Mouse (Mus musculus) layer of hippocampus, adult 2 months (tissue): Measurements from ENCODE around the gene Apobec3. TPM values are rescaled to one million over a fixed set of nuclear protein-coding genes. Genes with fewer than 3 reads are reported as not detected.

Source experiments
- DNase-seq, 2 experiments: peaks; one replicate each; pipeline ENCODE4 v3.0.0; 2022; ENCODE audit warnings: low spot score in 2 of 2
- H3K27ac ChIP-seq: fragments of 200-600 bp; 2 replicates; pipeline ENCODE4 v1.8.1; 2022
- H3K4me3 ChIP-seq: fragments of 200-600 bp; 2 replicates; pipeline ENCODE4 v1.8.1; 2022; ENCODE audit warnings: mild to moderate bottlenecking
- CTCF ChIP-seq: fragments of 200-600 bp; conservative IDR thresholded peaks from 2 replicates; pipeline ENCODE4 v1.8.1; 2022; ENCODE audit warnings: antibody characterized with exemption, mild to moderate bottlenecking, moderate library complexity
- total RNA-seq, 2 experiments: library from RNA; stranded (reverse); gene quantifications; 2 replicates each; pipeline ENCODE4 v1.2.3; 2021

Apobec3 gene
- total RNA-seq, 2 experiments from 2014 or later = 5.5 to 5.8 TPM

DNA sequence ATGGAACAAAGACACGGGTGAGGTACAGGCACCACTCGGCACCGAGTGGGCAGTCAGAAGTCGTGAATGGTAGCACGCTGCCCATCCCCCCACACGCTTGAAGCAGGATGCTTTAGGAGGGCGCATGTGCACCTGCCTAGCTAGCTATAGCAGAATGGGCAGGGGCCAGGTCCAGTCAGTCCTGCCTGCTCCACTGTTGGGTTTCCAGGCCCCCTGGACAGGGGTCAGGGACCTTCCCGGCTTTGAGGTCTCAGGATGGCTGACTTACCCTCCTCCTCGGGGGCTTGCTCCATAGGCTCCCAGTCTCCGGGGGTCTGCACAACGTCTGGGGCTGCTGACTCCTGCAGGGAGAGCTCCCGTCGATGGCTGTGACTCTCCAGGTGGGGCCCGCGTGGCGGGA is 27.0 kb downstream of the Apobec3 start:
- TF ChIP-seq CTCF = no peak
- DNase-seq = no peak
- Histone ChIP-seq H3K27ac (no peak overlapping the region), H3K4me3 (no peak overlapping the region)

GRCm38 (mm10) chr15:79919787-79920186 is 28.3 kb downstream of the Apobec3 start:
- Histone ChIP-seq H3K4me3 (no peak overlapping the region), H3K27ac (no peak overlapping the region)
- peak; percentile 25 for TF ChIP-seq CTCF
- no peak for DNase-seq

GRCm38 (mm10) chr15:79926856-79927416 is 35.5 kb downstream of the Apobec3 start:
- DNase-seq = no peak
- peak overlapping the region; percentile 64 for H3K4me3 ChIP-seq
- no peak for TF ChIP-seq CTCF

GRCm38 (mm10) chr15:79927637-79928122 is 36.2 kb downstream of the Apobec3 start:
- no peak for TF ChIP-seq CTCF
- DNase-seq = peak; percentile 91 to 93
- Histone ChIP-seq H3K27ac (peak overlapping the region; percentile 97), H3K4me3 (peak overlapping the region; percentile 64)

More at GRCm38 (mm10) chr15:79926856-79927416, 35.5 kb downstream of the Apobec3 start:
- H3K27ac ChIP-seq = peak overlapping the region; percentile 97

GRCm38 (mm10) chr15:79928316-79928715 is 36.9 kb downstream of the Apobec3 start:
- Histone ChIP-seq H3K27ac (peak overlapping the region; percentile 97), H3K4me3 (peak overlapping the region; percentile 64)
- DNase-seq = no peak
- TF ChIP-seq CTCF = no peak

- no peak overlapping the region for H3K4me3 ChIP-seq
- H3K27ac ChIP-seq = peak overlapping the region; percentile 97; the same call in 1 of the 2 replicates
- no peak for DNase-seq
- no peak for TF ChIP-seq CTCF
These were observed 37.3 kb downstream of the Apobec3 start for GRCm38 (mm10) chr15:79928736-79929135.

DNA sequence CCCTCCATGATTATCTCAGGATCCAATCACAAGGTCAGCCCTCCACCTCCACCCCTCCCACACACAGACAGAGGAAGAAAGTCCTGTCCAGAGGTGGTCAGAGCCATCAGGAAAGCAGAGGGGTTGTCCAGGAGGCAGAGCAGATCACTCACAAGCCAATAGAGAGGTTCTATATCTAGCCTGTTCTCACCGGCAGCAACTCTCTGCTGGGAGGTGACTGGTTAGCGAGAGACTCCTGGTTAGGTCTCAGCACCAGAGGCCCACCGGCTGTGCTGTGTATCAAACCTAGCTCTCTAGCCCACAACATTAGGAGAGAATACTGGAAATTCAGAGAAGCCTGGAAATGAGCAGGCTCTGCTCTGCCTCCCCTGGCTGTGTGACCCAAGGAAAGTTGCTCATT is 38.3 kb downstream of the Apobec3 start:
- no peak overlapping the region for H3K4me3 ChIP-seq
- no peak for TF ChIP-seq CTCF
- no peak for DNase-seq
- no peak overlapping the region for H3K27ac ChIP-seq

- peak overlapping the region; percentile 91 for H3K27ac ChIP-seq
- no peak for DNase-seq
- TF ChIP-seq CTCF = no peak
- peak overlapping the region; percentile 71 for H3K4me3 ChIP-seq
These were observed 40.2 kb downstream of the Apobec3 start for GRCm38 (mm10) chr15:79931496-79932141.

- TF ChIP-seq CTCF = peak; percentile 54
- Histone ChIP-seq H3K27ac (peak overlapping the region; percentile 91), H3K4me3 (peak overlapping the region; percentile 71)
- DNase-seq = peak; percentile 91 to 93
These were observed 41.0 kb downstream of the Apobec3 start for GRCm38 (mm10) chr15:79932323-79932987.

- Histone ChIP-seq H3K4me3 (peak overlapping the region; percentile 71), H3K27ac (peak overlapping the region; percentile 91)
- no peak for TF ChIP-seq CTCF
- no peak for DNase-seq
These were observed 41.7 kb downstream of the Apobec3 start for GRCm38 (mm10) chr15:79933052-79933669.

GRCm38 (mm10) chr15:79933670-79934514 is 42.4 kb downstream of the Apobec3 start:
- TF ChIP-seq CTCF = no peak
- no peak for DNase-seq
- Histone ChIP-seq H3K27ac (no peak overlapping the region), H3K4me3 (no peak overlapping the region; the same call in 1 of the 2 replicates)

DNA sequence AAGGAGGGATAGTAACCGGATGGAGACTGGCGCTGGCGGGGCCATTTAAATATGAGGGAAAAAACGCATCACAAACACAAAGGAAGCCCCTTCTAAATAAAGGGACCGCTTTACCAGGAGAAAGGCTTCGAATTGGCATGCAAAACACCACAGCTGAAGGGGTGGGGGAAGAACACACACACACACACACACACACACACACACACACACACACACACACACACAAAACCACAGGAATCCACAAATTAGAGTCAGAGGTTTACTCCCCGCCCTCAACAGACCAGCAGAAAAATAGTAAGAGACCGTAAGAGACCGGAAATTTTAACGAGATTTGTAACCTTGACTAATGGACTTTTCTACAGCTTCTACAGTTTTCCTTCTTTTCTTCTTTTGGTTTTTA is 43.3 kb downstream of the Apobec3 start:
- DNase-seq = no peak
- Histone ChIP-seq H3K4me3 (no peak overlapping the region), H3K27ac (no peak overlapping the region)
- no peak for TF ChIP-seq CTCF
